Mouse (Mus musculus): ENCODE data around the gene Slc13a1.

- TF ChIP-seq POLR2A (IDR thresholded peaks at IDR 0.05; ENCODE audit: borderline replicate concordance, insufficient read depth, low read length) (no peak), CTCF (IDR thresholded peaks at IDR 0.05; ENCODE audit: borderline replicate concordance, insufficient read depth, low read depth, low read length) (no peak)
These were observed 59.4 kb downstream of the Slc13a1 start for GRCm38 (mm10) chr6:24108471-24108870.
